Mouse (Mus musculus): ENCODE measurements around the gene Hs6st2.

Hs6st2 gene

DNA sequence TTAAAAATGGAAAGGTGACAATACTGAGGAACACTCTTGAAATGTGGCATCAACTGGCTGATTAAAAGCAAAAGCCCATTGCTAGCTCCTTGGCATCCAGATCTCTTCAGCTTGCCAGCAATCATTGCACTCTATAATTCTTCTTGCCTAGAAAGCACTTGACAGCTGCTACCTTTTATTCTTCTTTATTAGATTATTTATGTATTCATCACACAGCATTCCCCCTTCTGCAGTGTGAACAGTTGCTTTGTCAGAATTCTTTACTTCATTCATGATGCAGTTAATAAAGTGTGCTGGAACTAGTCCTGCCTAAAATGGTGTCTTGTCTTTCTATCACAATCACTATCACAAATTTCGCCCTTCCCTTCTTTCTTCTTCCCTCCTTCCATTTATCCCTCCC is 332.0 kb downstream of the Hs6st2 start:
- DNase-seq (ENCODE audit: extremely low read depth, low read depth): no peak

DNA sequence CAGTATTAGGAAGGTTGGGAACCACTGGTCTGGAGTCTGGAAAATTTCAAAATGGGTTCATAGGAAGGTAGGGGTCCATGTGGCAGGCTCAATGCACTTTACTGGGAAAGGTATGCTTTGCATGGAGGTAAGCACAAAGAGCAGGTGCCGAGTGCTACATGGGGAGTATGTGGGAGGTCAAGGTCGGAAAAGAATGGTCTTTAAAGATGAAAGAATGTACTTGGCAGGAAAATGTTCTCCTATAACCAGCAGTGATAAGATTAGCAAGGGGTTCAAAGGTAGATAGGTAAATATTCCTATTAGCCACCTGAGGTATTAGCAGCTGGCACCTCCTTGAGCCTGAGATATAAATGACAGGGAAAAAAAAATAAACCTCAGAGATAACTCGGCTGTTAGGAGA is 338.1 kb downstream of the Hs6st2 start:
- no peak for DNase-seq (ENCODE audit: extremely low read depth, low read depth)

Measured in MEL-GATA-1-ER (cell line).